Mouse (Mus musculus) lung, adult 2 months (tissue): ENCODE results near the gene Zbtb11.

Experiments
- CTCF ChIP-seq: fragments of 200-500 bp; IDR thresholded peaks from 2 replicates; pipeline ENCODE4 v1.5.1; 2011; ENCODE audit warnings: mild to moderate bottlenecking, low read length, control low read depth; ENCODE audit not compliant: insufficient read depth
- POLR2A ChIP-seq: fragments of 200-500 bp; IDR thresholded peaks from 2 replicates; pipeline ENCODE4 v1.6.1; 2011; ENCODE audit warnings: low read depth, mild to moderate bottlenecking, control low read depth, low read length, borderline replicate concordance; ENCODE audit errors: extremely low read depth

- TF ChIP-seq CTCF (no peak), POLR2A (no peak)
Measured at GRCm38 (mm10) chr16:56038090-56038489, 64.4 kb downstream of the Zbtb11 start.
